Mouse (Mus musculus): Measurements from ENCODE around the gene 1700109H08Rik. TPM values are rescaled to one million over a fixed set of nuclear protein-coding genes. Genes with fewer than 3 reads are reported as not detected.
A peak's percentile ranks its signal among the peaks of the same experiment; 100 is the strongest.
"Not testable (repeated sequence)": the region's sequence is repeated elsewhere in the genome, so short reads cannot be mapped to it uniquely, and the experiment has no call there.

1700109H08Rik gene
- total RNA-seq (2021) = 1 to 10 TPM; 2.8 to 3.6 TPM

GRCm38 (mm10) chr5:3571266-3571665 lies at the start of gene 1700109H08Rik:
Gene 1700109H08Rik (plus strand): TSS chr5:3571566.
- no peak for DNase-seq
- intact Hi-C loops (cut with DNase I) = no loop called here

GRCm38 (mm10) chr5:3521741-3522140 lies 49.6 kb upstream of the 1700109H08Rik start:
- intact Hi-C loops (cut with DNase I) = no loop called here
- DNase-seq = no peak

GRCm38 (mm10) chr5:3522826-3523225 lies 48.5 kb upstream of the 1700109H08Rik start:
- intact Hi-C loops (cut with DNase I) = no loop called here

GRCm38 (mm10) chr5:3527041-3527691 lies 44.2 kb upstream of the 1700109H08Rik start:
- intact Hi-C loops (cut with DNase I) = no loop called here
- no peak for DNase-seq

More at GRCm38 (mm10) chr5:3522826-3523225, 48.5 kb upstream of the 1700109H08Rik start:
- no peak for DNase-seq

- no peak for DNase-seq
- intact Hi-C loops (cut with DNase I) = no loop called here
Measured at GRCm38 (mm10) chr5:3529585-3530189, 41.7 kb upstream of the 1700109H08Rik start.

GRCm38 (mm10) chr5:3532048-3532447 lies 39.3 kb upstream of the 1700109H08Rik start:
- DNase-seq; intact Hi-C loops (cut with DNase I): not testable (repeated sequence)

- intact Hi-C loops (cut with DNase I) = no loop called here
- no peak for DNase-seq
Measured at GRCm38 (mm10) chr5:3536592-3537212, 34.7 kb upstream of the 1700109H08Rik start.

- intact Hi-C loops (cut with DNase I) = no loop called here
- no peak for DNase-seq
Measured at GRCm38 (mm10) chr5:3538505-3539472, 32.6 kb upstream of the 1700109H08Rik start.

GRCm38 (mm10) chr5:3541871-3542270 lies 29.5 kb upstream of the 1700109H08Rik start:
- intact Hi-C loops (cut with DNase I) = no loop called here
- DNase-seq = no peak

- peak; percentile 97 to 98 for DNase-seq
- intact Hi-C loops (cut with DNase I) = no loop called here
Measured at GRCm38 (mm10) chr5:3543629-3544479, 27.5 kb upstream of the 1700109H08Rik start, which contains the start of gene Fam133b. Gene Fam133b (plus strand): TSS chr5:3543833.

GRCm38 (mm10) chr5:3544480-3544769 lies 26.9 kb upstream of the 1700109H08Rik start:
- DNase-seq = no peak
- intact Hi-C loops (cut with DNase I) = no loop called here

GRCm38 (mm10) chr5:3546226-3546625 lies 25.1 kb upstream of the 1700109H08Rik start:
- DNase-seq = no peak
- intact Hi-C loops (cut with DNase I) = no loop called here

- DNase-seq = no peak
- intact Hi-C loops (cut with DNase I) = no loop called here
Measured at GRCm38 (mm10) chr5:3551481-3551880, 19.9 kb upstream of the 1700109H08Rik start.

- intact Hi-C loops (cut with DNase I) = no loop called here
- no peak for DNase-seq
Measured at GRCm38 (mm10) chr5:3554198-3554597, 17.2 kb upstream of the 1700109H08Rik start.

GRCm38 (mm10) chr5:3574825-3575224 lies 3.5 kb downstream of the 1700109H08Rik start:
- no peak for DNase-seq
- intact Hi-C loops (cut with DNase I) = no loop called here

- intact Hi-C loops (cut with DNase I) = no loop called here
- no peak for DNase-seq
Measured at GRCm38 (mm10) chr5:3577939-3578338, 6.6 kb downstream of the 1700109H08Rik start.

- intact Hi-C loops (cut with DNase I) = no loop called here
- no peak for DNase-seq
Measured at GRCm38 (mm10) chr5:3579066-3579465, 7.7 kb downstream of the 1700109H08Rik start.

- DNase-seq = peak; percentile 97 to 98
- intact Hi-C loops (cut with DNase I) = no loop called here
Measured at GRCm38 (mm10) chr5:3595693-3596398, 24.5 kb downstream of the 1700109H08Rik start, which contains the start of gene Pex1. Gene Pex1 (plus strand): TSS chr5:3596066.

GRCm38 (mm10) chr5:3596399-3596766 lies 25.0 kb downstream of the 1700109H08Rik start, which contains the start of gene Rbm48:
Gene Rbm48 (minus strand): TSS chr5:3596585.
- intact Hi-C loops (cut with DNase I) = no loop called here
- peak; percentile 80 to 87 for DNase-seq

Data from heart, postnatal 10 days (tissue).